Mouse (Mus musculus) CH12.LX (cell line): ENCODE results near the gene Taar1. TPM values are rescaled to one million over a fixed set of nuclear protein-coding genes. Genes with fewer than 3 reads are reported as not detected.

Experiments
- DNase-seq: peaks from one replicate; pipeline ENCODE4 v3.0.0-alpha.2; 2013; ENCODE audit errors: extremely low read depth
- H3K27ac ChIP-seq: 2 replicates; pipeline ENCODE4 v1.5.1; 2012; ENCODE audit warnings: low read depth, mild to moderate bottlenecking, control low read depth, moderate library complexity; ENCODE audit not compliant: insufficient read depth
- H3K27me3 ChIP-seq: replicated peaks from 2 replicates; pipeline ENCODE3; 2012; ENCODE audit warnings: inconsistent platforms
- H3K36me3 ChIP-seq, 2 experiments: replicated peaks in 1 of 2; 2 replicates each; pipeline versions ENCODE3 to v1.6.1; 2012; ENCODE audit warnings: inconsistent platforms in 1 of 2, low read length in 1 of 2, mild to moderate bottlenecking in 1 of 2, mixed read lengths in 1 of 2, moderate library complexity in 1 of 2; ENCODE audit not compliant: control insufficient read depth in 1 of 2, insufficient read depth in 1 of 2
- H3K4me1 ChIP-seq, 2 experiments: 2 replicates each; pipeline ENCODE4 v1.6.1; 2012; ENCODE audit warnings: inconsistent platforms in 1 of 2, moderate library complexity in 1 of 2; ENCODE audit not compliant: insufficient read depth in 2 of 2, control insufficient read depth in 1 of 2
- H3K4me2 ChIP-seq: 2 replicates; pipeline ENCODE4 v1.6.1; 2012; ENCODE audit warnings: low read depth, mild to moderate bottlenecking, control low read depth; ENCODE audit not compliant: poor library complexity, insufficient read depth, severe bottlenecking
- H3K4me3 ChIP-seq, 3 experiments: fragments of 150-350 bp in 1 of 3; sonication (generic) in 1 of 3; replicated peaks in 1 of 3; 2 replicates each; pipeline versions ENCODE3 to v1.5.1; 2011 to 2012; ENCODE audit warnings: low read depth in 2 of 3, low read length in 2 of 3, mild to moderate bottlenecking in 2 of 3, moderate library complexity in 2 of 3, control low read depth in 1 of 3, improper control_type of control experiment in 1 of 3, inconsistent platforms in 1 of 3, mixed read lengths in 1 of 3; ENCODE audit not compliant: poor library complexity in 1 of 3
- H3K79me2 ChIP-seq: replicated peaks from 2 replicates; pipeline ENCODE4 v1.6.1; 2012; ENCODE audit warnings: mild to moderate bottlenecking, moderate library complexity; ENCODE audit not compliant: control insufficient read depth, poor library complexity, insufficient read depth, severe bottlenecking; ENCODE audit errors: extremely low read depth
- H3K9ac ChIP-seq: 2 replicates; pipeline ENCODE4 v1.6.1; 2012; ENCODE audit warnings: low read depth, mild to moderate bottlenecking, control low read depth, moderate library complexity; ENCODE audit not compliant: insufficient read depth
- H3K9me3 ChIP-seq: replicated peaks from 2 replicates; pipeline ENCODE3; 2012; ENCODE audit warnings: low read length, inconsistent platforms, mixed read lengths
- CTCF ChIP-seq, 2 experiments: IDR thresholded peaks in 1 of 2; conservative IDR thresholded peaks in 1 of 2; 2 replicates each; pipeline ENCODE4 v1.5.1; 2011 to 2012; ENCODE audit warnings: low read depth in 2 of 2, low read length in 2 of 2, improper control_type of control experiment in 1 of 2, inconsistent platforms in 1 of 2, mild to moderate bottlenecking in 1 of 2, moderate library complexity in 1 of 2
- E2F4 ChIP-seq: IDR thresholded peaks from 2 replicates; pipeline ENCODE4 v1.6.1; 2011; ENCODE audit warnings: low read depth, low read length, improper control_type of control experiment; ENCODE audit not compliant: insufficient replicate concordance
- ELF1 ChIP-seq: IDR thresholded peaks from 2 replicates; pipeline ENCODE4 v1.6.1; 2014; ENCODE audit warnings: low read depth, mild to moderate bottlenecking, inconsistent platforms, low read length, improper control_type of control experiment
- ETS1 ChIP-seq: conservative IDR thresholded peaks from 2 replicates; pipeline ENCODE4 v1.6.1; 2012; ENCODE audit warnings: low read depth, mild to moderate bottlenecking, inconsistent platforms, low read length, improper control_type of control experiment, moderate library complexity
- HCFC1 ChIP-seq: IDR thresholded peaks from 2 replicates; pipeline ENCODE4 v1.6.1; 2012; ENCODE audit warnings: low read depth, mild to moderate bottlenecking, inconsistent platforms, low read length, improper control_type of control experiment
- JUN ChIP-seq: IDR thresholded peaks from 2 replicates; pipeline ENCODE4 v1.6.1; 2011; ENCODE audit warnings: low read depth, mild to moderate bottlenecking, low read length, improper control_type of control experiment, moderate library complexity; ENCODE audit not compliant: insufficient read depth
- MAFK ChIP-seq: IDR thresholded peaks from 2 replicates; pipeline ENCODE4 v1.6.1; 2011; ENCODE audit warnings: low read length, improper control_type of control experiment; ENCODE audit not compliant: insufficient replicate concordance
- MAX ChIP-seq: IDR thresholded peaks from 2 replicates; pipeline ENCODE4 v1.6.1; 2011; ENCODE audit warnings: low read length, improper control_type of control experiment
- MAZ ChIP-seq: IDR thresholded peaks from 2 replicates; pipeline ENCODE4 v1.6.1; 2012; ENCODE audit warnings: low read depth, mild to moderate bottlenecking, inconsistent platforms, low read length, improper control_type of control experiment, moderate library complexity
- MYC ChIP-seq: IDR thresholded peaks from 2 replicates; pipeline ENCODE4 v1.6.1; 2011; ENCODE audit warnings: low read depth, mild to moderate bottlenecking, improper control_type of control experiment, low read length
- NELFE ChIP-seq: IDR thresholded peaks from 2 replicates; pipeline ENCODE4 v1.6.1; 2011; ENCODE audit warnings: low read depth, low read length, improper control_type of control experiment
- POLR2AphosphoS2 ChIP-seq: IDR thresholded peaks from 2 replicates; pipeline ENCODE4 v1.6.1; 2011; ENCODE audit warnings: low read depth, low read length, improper control_type of control experiment
- TBP ChIP-seq: conservative IDR thresholded peaks from 2 replicates; pipeline ENCODE4 v1.6.1; 2011; ENCODE audit warnings: low read depth, low read length, improper control_type of control experiment
- UBTF ChIP-seq: IDR thresholded peaks from 2 replicates; pipeline ENCODE4 v1.6.1; 2012; ENCODE audit warnings: low read depth, mild to moderate bottlenecking, inconsistent platforms, low read length, improper control_type of control experiment, moderate library complexity
- USF1 ChIP-seq: IDR thresholded peaks from 2 replicates; pipeline ENCODE4 v1.6.1; 2014; ENCODE audit warnings: low read depth, mild to moderate bottlenecking, inconsistent platforms, low read length, improper control_type of control experiment
- USF2 ChIP-seq: conservative IDR thresholded peaks from 2 replicates; pipeline ENCODE4 v1.6.1; 2011; ENCODE audit warnings: low read depth, low read length, improper control_type of control experiment
- ZKSCAN1 ChIP-seq: IDR thresholded peaks from 2 replicates; pipeline ENCODE4 v1.6.1; 2012; ENCODE audit warnings: low read depth, inconsistent platforms, low read length, improper control_type of control experiment, borderline replicate concordance
- ZNF384 ChIP-seq: IDR thresholded peaks from 2 replicates; pipeline ENCODE4 v1.6.1; 2012; ENCODE audit warnings: low read depth, low read length, improper control_type of control experiment, inconsistent platforms
- dilution Hi-C: fragments of 300-500 bp; cut with MboI; formaldehyde crosslinking; loops from 2 replicates; pipeline ENCODE4 v1.14.3; 2020; ENCODE audit warnings: low sequenced_read_pairs; ENCODE audit not compliant: extremely low pct_unique_long_range_greater_than_20kb, extremely low pct_ligation_motif_present
- in situ Hi-C: fragments of 300-500 bp; cut with MboI; formaldehyde crosslinking; loops from 3 replicates; pipeline ENCODE4 v1.14.3; 2019; ENCODE audit warnings: low sequenced_read_pairs, low pct_ligation_motif_present, low pct_unique_long_range_greater_than_20kb, mixed read lengths
- polyA plus RNA-seq: library from polyadenylated mRNA; unstranded; fragments of >175 nt; gene quantifications from 2 replicates; pipeline ENCODE4 v1.2.1, GENCODE M21; 2012; ENCODE audit warnings: low read depth; ENCODE audit not compliant: insufficient read length
- total RNA-seq, 2 experiments: library from RNA; depleted of rRNA; stranded (reverse); fragments of 300-350 nt in 1 of 2; fragments of >200 nt in 1 of 2; gene quantifications; 2 replicates each; pipeline ENCODE4 v1.2.3; 2012 to 2014

Gene Taar1
- total and polyA plus RNA-seq, 3 experiments: not detected

DNA sequence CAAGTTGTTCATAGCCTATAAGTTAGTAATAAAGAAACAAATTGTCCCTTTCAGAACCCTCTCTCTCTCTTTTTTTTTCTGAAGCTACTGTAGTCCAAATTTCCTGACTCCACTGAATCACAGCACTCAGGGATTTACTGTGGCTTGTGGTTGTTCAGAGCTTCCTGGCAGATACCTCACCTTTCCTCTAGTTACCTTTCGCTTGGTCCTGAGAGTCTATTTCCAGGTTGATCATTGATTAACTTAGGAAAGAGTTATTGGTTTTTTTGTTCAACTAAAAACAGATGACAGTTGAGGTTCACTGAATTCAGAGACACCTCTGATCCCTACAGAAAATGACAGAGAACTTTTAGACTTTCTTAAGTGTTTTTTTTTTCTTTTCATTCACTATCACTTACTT, 35.2 kb upstream of the Taar1 start:
- dilution Hi-C loops (no loop called here), in situ Hi-C loops (no loop called here)
- no peaks in the 10 kb centered on the region for H3K27me3 ChIP-seq
- no peaks in the 10 kb centered on the region for H3K36me3 ChIP-seq
- no peak overlapping the region for H3K4me3 ChIP-seq
- no peak for TF ChIP-seq HCFC1
- no peak for TF ChIP-seq USF2
- TF ChIP-seq CTCF (conservative IDR thresholded peaks at IDR 0.05 in 1 of 2, IDR thresholded peaks at IDR 0.05 in 1 of 2; ENCODE audit: low read depth in 2 of 2, low read length in 2 of 2): no peak
- no peak for TF ChIP-seq ELF1
- TF ChIP-seq ZNF384: no peak
- TF ChIP-seq ZKSCAN1: no peak
- H3K9ac ChIP-seq: no peak overlapping the region
- H3K4me1 ChIP-seq: no peaks in the 10 kb centered on the region
- no peak overlapping the region for H3K4me2 ChIP-seq
- DNase-seq: no peak
- H3K79me2 ChIP-seq: no peaks in the 10 kb centered on the region
- no peak overlapping the region for H3K27ac ChIP-seq
- H3K9me3 ChIP-seq: peaks cover 3% of the 10 kb centered on the region

DNA sequence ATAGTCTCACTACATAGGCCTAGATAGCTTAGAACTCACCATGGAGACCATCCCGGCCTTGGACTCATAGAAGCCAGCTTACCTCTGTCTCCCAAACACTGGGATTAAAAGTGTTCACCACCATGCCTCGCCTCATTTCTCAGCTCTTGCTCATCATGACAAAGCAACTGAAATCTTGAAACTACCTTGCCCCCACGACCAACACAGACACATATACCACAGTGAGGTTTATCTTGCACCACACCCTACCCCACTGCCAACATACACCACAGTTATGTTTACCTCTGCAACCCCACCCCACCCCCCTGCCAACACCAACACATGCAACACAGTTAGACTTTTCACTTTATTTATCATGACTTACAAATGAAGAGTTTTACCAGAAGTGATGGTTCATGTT, 34.1 kb upstream of the Taar1 start:
- dilution Hi-C loops: no loop called here

DNA sequence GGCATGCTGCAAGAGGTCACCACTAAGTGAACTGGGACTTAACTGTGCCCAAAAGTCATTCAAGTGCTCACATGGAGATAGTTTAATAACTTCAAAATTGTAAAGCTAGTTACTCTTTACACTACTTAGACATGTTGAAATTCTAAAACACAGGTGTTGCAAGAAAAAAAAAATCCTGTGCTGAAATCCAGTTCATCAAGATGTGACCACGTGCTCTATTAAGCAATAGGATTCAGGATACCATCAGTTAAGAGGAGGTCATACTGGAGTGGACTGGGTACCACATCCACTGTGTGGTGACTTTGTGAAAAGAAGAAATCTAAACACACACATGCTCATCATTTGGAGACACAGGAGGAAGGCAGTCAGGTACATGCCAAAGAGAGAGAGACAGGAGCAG, 27.2 kb upstream of the Taar1 start:
- Histone ChIP-seq H3K27me3 (no peaks in the 10 kb centered on the region), H3K4me1 (no peaks in the 10 kb centered on the region), H3K4me3 (no peak overlapping the region), H3K9me3 (peaks cover 7% of the 10 kb centered on the region), H3K79me2 (no peaks in the 10 kb centered on the region), H3K36me3 (no peaks in the 10 kb centered on the region), H3K27ac (no peak overlapping the region), H3K9ac (no peak overlapping the region), H3K4me2 (no peak overlapping the region)
- DNase-seq: no peak
- no peak for TF ChIP-seq UBTF
- TF ChIP-seq JUN: no peak
- no peak for TF ChIP-seq MAX
- no peak for TF ChIP-seq MAZ
- no peak for TF ChIP-seq POLR2AphosphoS2
- TF ChIP-seq TBP: no peak
- no peak for TF ChIP-seq E2F4
- dilution Hi-C loops (no loop called here), in situ Hi-C loops (no loop called here)

More for the DNA sequence above, 34.1 kb upstream of the Taar1 start:
- no peaks in the 10 kb centered on the region for H3K36me3 ChIP-seq
- TF ChIP-seq HCFC1: no peak
- no peak for TF ChIP-seq E2F4
- TF ChIP-seq MYC: no peak
- TF ChIP-seq MAZ: no peak
- TF ChIP-seq UBTF: no peak
- no peak for TF ChIP-seq MAFK
- TF ChIP-seq USF1: no peak
- TF ChIP-seq ETS1: no peak
- no peak for TF ChIP-seq JUN
- TF ChIP-seq NELFE: no peak
- H3K27me3 ChIP-seq: no peaks in the 10 kb centered on the region
- H3K9me3 ChIP-seq: peaks cover 3% of the 10 kb centered on the region
- in situ Hi-C loops: no loop called here
- H3K4me3 ChIP-seq: no peak overlapping the region
- no peaks in the 10 kb centered on the region for H3K79me2 ChIP-seq
- no peaks in the 10 kb centered on the region for H3K4me1 ChIP-seq
- H3K27ac ChIP-seq: no peak overlapping the region
- H3K4me2 ChIP-seq: no peak overlapping the region
- no peak overlapping the region for H3K9ac ChIP-seq
- no peak for DNase-seq
